Mouse (Mus musculus) leukemia stem cell, adult 10-12 weeks (primary cell): ENCODE results near the gene Mb21d2. TPM values are rescaled to one million over a fixed set of nuclear protein-coding genes. Genes with fewer than 3 reads are reported as not detected.

Experiments used
- polyA plus RNA-seq: library from polyadenylated mRNA; stranded (reverse); fragments of >175 nt; gene quantifications from 2 replicates; pipeline ENCODE4 v1.2.3, GENCODE M21; 2012; ENCODE audit warnings: low replicate concordance

Gene Mb21d2
- 0.38 TPM in 1 of 2 replicates, not detected in the other for polyA plus RNA-seq

GRCm38 (mm10) chr16:28928815-28929685 is at the start of gene Mb21d2:
Gene Mb21d2 (minus strand): TSS chr16:28929673.

Other genes with a start within 250 kb of the Mb21d2 start
- gene Fgf12, start 176.6 kb downstream of the Mb21d2 start, polyA plus RNA-seq = not detected in 2 replicates